Mouse (Mus musculus) lung, postnatal 0 days (tissue): ENCODE data around the gene Tapt1.

Source experiments
- CTCF ChIP-seq: IDR thresholded peaks from 2 replicates; pipeline ENCODE4 v1.5.1; 2016; ENCODE audit warnings: antibody characterized with exemption, mild to moderate bottlenecking
- EP300 ChIP-seq: IDR thresholded peaks from 2 replicates; pipeline ENCODE4 v1.6.1; 2016; ENCODE audit warnings: antibody characterized with exemption, mild to moderate bottlenecking, control low read depth

- TF ChIP-seq CTCF (no peak), EP300 (no peak)
Measured at GRCm38 (mm10) chr5:44233933-44234332, 7.5 kb upstream of the Tapt1 start.
